Mouse (Mus musculus): ENCODE measurements around the gene Ada. TPM values are rescaled to one million over a fixed set of nuclear protein-coding genes. Genes with fewer than 3 reads are reported as not detected.

Ada gene
- polyA plus RNA-seq, 1 experiment, result 414 TPM

GRCm38 (mm10) chr2:163778896-163779295, 28.9 kb upstream of the Ada start:
- H3K36me3 ChIP-seq (ENCODE audit: control insufficient read depth, insufficient read depth, low read length), result no peaks in the 10 kb centered on the region
- H3K27me3 ChIP-seq (ENCODE audit: control insufficient read depth, insufficient read depth, low read length), result no peaks in the 10 kb centered on the region
- WGBS, result 78% methylated on average over 4 of the region's 4 CpGs
- H3K27ac ChIP-seq (ENCODE audit: insufficient read depth, low read depth, low read length), result no peak overlapping the region
- H3K4me3 ChIP-seq (ENCODE audit: low read depth, low read length), result no peak overlapping the region
- H3K4me1 ChIP-seq (ENCODE audit: control insufficient read depth, insufficient read depth, insufficient read length, low read length), result no peaks in the 10 kb centered on the region
- TF ChIP-seq CTCF (IDR thresholded peaks at IDR 0.05; ENCODE audit: extremely low read depth, insufficient read length, insufficient replicate concordance, low read depth, low read length) (no peak), POLR2A (IDR thresholded peaks at IDR 0.05; ENCODE audit: low read depth, low read length) (no peak)

GRCm38 (mm10) chr2:163777061-163777460, 27.0 kb upstream of the Ada start:
- Histone ChIP-seq H3K27me3 (ENCODE audit: control insufficient read depth, insufficient read depth, low read length) (no peaks in the 10 kb centered on the region), H3K27ac (ENCODE audit: insufficient read depth, low read depth, low read length) (no peak overlapping the region), H3K4me3 (ENCODE audit: low read depth, low read length) (no peak overlapping the region), H3K4me1 (ENCODE audit: control insufficient read depth, insufficient read depth, insufficient read length, low read length) (no peaks in the 10 kb centered on the region), H3K36me3 (ENCODE audit: control insufficient read depth, insufficient read depth, low read length) (no peaks in the 10 kb centered on the region)
- no peak for TF ChIP-seq CTCF (IDR thresholded peaks at IDR 0.05; ENCODE audit: extremely low read depth, insufficient read length, insufficient replicate concordance, low read depth, low read length)
- no peak for TF ChIP-seq POLR2A (IDR thresholded peaks at IDR 0.05; ENCODE audit: low read depth, low read length)
- 37% methylated on average over 2 of the region's 2 CpGs for WGBS

- Histone ChIP-seq H3K4me1 (ENCODE audit: control insufficient read depth, insufficient read depth, insufficient read length, low read length) (no peaks in the 10 kb centered on the region), H3K4me3 (ENCODE audit: low read depth, low read length) (no peak overlapping the region), H3K27me3 (ENCODE audit: control insufficient read depth, insufficient read depth, low read length) (no peaks in the 10 kb centered on the region), H3K36me3 (ENCODE audit: control insufficient read depth, insufficient read depth, low read length) (no peaks in the 10 kb centered on the region), H3K27ac (ENCODE audit: insufficient read depth, low read depth, low read length) (no peak overlapping the region)
- 43% methylated on average over 13 of the region's 13 CpGs for WGBS
- TF ChIP-seq CTCF (IDR thresholded peaks at IDR 0.05; ENCODE audit: extremely low read depth, insufficient read length, insufficient replicate concordance, low read depth, low read length) (no peak), POLR2A (IDR thresholded peaks at IDR 0.05; ENCODE audit: low read depth, low read length) (no peak)
Measured at GRCm38 (mm10) chr2:163776661-163777060, 26.6 kb upstream of the Ada start.

- whole genome bisulfite sequencing, result 70% methylated on average over 8 of the region's 8 CpGs
- H3K4me1 ChIP-seq (ENCODE audit: control insufficient read depth, insufficient read depth, insufficient read length, low read length), result no peaks in the 10 kb centered on the region
- no peaks in the 10 kb centered on the region for H3K36me3 ChIP-seq (ENCODE audit: control insufficient read depth, insufficient read depth, low read length)
Measured at GRCm38 (mm10) chr2:163770731-163771130, 20.7 kb upstream of the Ada start.

GRCm38 (mm10) chr2:163766890-163767289, 16.9 kb upstream of the Ada start:
- no peak overlapping the region for H3K4me3 ChIP-seq (ENCODE audit: low read depth, low read length)
- H3K4me1 ChIP-seq (ENCODE audit: control insufficient read depth, insufficient read depth, insufficient read length, low read length), result no peaks in the 10 kb centered on the region
- 0 out of 2 replicates have a peak, but pooled peaks cover 2% of the 10 kb centered on the region for H3K27me3 ChIP-seq (ENCODE audit: control insufficient read depth, insufficient read depth, low read length)
- 62% methylated on average over 1 of the region's 1 CpGs for WGBS
- no peak overlapping the region for H3K27ac ChIP-seq (ENCODE audit: insufficient read depth, low read depth, low read length)
- H3K36me3 ChIP-seq (ENCODE audit: control insufficient read depth, insufficient read depth, low read length), result no peaks in the 10 kb centered on the region
- TF ChIP-seq POLR2A (IDR thresholded peaks at IDR 0.05; ENCODE audit: low read depth, low read length), result no peak
- no peak for TF ChIP-seq CTCF (IDR thresholded peaks at IDR 0.05; ENCODE audit: extremely low read depth, insufficient read length, insufficient replicate concordance, low read depth, low read length)

More at GRCm38 (mm10) chr2:163770731-163771130, 20.7 kb upstream of the Ada start:
- Histone ChIP-seq H3K27ac (ENCODE audit: insufficient read depth, low read depth, low read length) (no peak overlapping the region), H3K27me3 (ENCODE audit: control insufficient read depth, insufficient read depth, low read length) (0 out of 2 replicates have a peak, but pooled peaks cover 2% of the 10 kb centered on the region), H3K4me3 (ENCODE audit: low read depth, low read length) (no peak overlapping the region)
- no peak for TF ChIP-seq CTCF (IDR thresholded peaks at IDR 0.05; ENCODE audit: extremely low read depth, insufficient read length, insufficient replicate concordance, low read depth, low read length)
- no peak for TF ChIP-seq POLR2A (IDR thresholded peaks at IDR 0.05; ENCODE audit: low read depth, low read length)

- H3K27me3 ChIP-seq (ENCODE audit: control insufficient read depth, insufficient read depth, low read length), result 0 out of 2 replicates have a peak, but pooled peaks cover 2% of the 10 kb centered on the region
- TF ChIP-seq CTCF (IDR thresholded peaks at IDR 0.05; ENCODE audit: extremely low read depth, insufficient read length, insufficient replicate concordance, low read depth, low read length) (no peak), POLR2A (IDR thresholded peaks at IDR 0.05; ENCODE audit: low read depth, low read length) (no peak)
- no peaks in the 10 kb centered on the region for H3K36me3 ChIP-seq (ENCODE audit: control insufficient read depth, insufficient read depth, low read length)
- no peak overlapping the region for H3K27ac ChIP-seq (ENCODE audit: insufficient read depth, low read depth, low read length)
- no peaks in the 10 kb centered on the region for H3K4me1 ChIP-seq (ENCODE audit: control insufficient read depth, insufficient read depth, insufficient read length, low read length)
- no peak overlapping the region for H3K4me3 ChIP-seq (ENCODE audit: low read depth, low read length)
Measured at GRCm38 (mm10) chr2:163766261-163766660, 16.2 kb upstream of the Ada start.

- WGBS, result 87% methylated on average over 7 of the region's 7 CpGs
- Histone ChIP-seq H3K4me3 (ENCODE audit: low read depth, low read length) (no peak overlapping the region), H3K36me3 (ENCODE audit: control insufficient read depth, insufficient read depth, low read length) (no peaks in the 10 kb centered on the region), H3K27ac (ENCODE audit: insufficient read depth, low read depth, low read length) (peak overlapping the region; percentile 89; the same call in 1 of the 2 replicates), H3K27me3 (ENCODE audit: control insufficient read depth, insufficient read depth, low read length) (no peaks in the 10 kb centered on the region), H3K4me1 (ENCODE audit: control insufficient read depth, insufficient read depth, insufficient read length, low read length) (peaks cover 8% of the 10 kb centered on the region; the same call in 1 of the 2 replicates)
- TF ChIP-seq CTCF (IDR thresholded peaks at IDR 0.05; ENCODE audit: extremely low read depth, insufficient read length, insufficient replicate concordance, low read depth, low read length), result no peak
- no peak for TF ChIP-seq POLR2A (IDR thresholded peaks at IDR 0.05; ENCODE audit: low read depth, low read length)
Measured at GRCm38 (mm10) chr2:163761402-163761801, 11.4 kb upstream of the Ada start.
